Mouse (Mus musculus): ENCODE measurements at regions not wholly inside any gene's neighbourhood (a gene's known extent, or its start where the extent isn't known, plus 50 kb on each side); places are given as distances from the start of the nearest gene placed in this dataset.

DNA sequence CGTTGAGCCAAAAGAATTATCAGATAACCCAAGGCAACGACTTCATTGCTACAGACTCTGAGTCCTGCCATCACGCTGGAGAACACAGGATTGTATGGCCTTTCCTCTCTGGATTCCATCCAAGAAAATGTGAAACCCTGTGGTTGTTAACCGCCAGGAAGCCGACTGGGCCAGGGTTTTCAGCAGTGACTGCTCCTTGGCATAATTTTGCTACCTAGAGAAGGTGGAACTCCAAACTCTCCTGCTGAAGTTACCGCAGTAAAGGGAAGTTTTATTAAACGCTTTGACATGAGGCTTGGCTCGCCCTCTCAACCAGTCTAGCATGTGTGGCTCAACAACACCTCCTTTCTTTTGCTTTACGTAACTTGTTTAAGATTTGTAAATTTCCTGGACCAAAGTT is 116.9 kb downstream of the Wif1 start:
- DNase-seq = no peak

- no peak for DNase-seq
Measured at GRCm38 (mm10) chr10:121153625-121154024, 119.9 kb downstream of the Wif1 start.

- DNase-seq = no peak
Measured at GRCm38 (mm10) chr10:121160499-121160898, 126.7 kb downstream of the Wif1 start.

- DNase-seq = no peak
Measured at GRCm38 (mm10) chr10:121161201-121161600, 127.4 kb downstream of the Wif1 start.

DNA sequence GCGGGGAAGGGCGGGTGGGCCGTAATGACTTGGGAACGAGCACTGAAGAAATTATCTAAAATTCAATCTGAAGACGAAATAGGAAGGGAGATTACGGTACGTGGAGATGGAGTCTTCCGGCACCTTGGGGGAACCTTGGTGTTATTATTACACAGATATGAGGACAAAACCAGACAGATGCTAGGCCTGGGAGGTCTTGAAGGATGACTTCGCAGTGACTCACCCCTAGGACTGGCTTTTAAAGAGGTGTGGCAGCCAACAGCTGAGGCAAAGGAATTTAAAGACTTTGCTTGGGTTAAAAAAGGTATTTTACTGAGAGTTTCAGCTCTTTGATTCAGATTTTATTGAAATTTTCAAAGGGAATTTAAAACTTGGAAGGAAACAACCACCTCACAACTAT is 140.3 kb downstream of the Wif1 start:
- no peak for DNase-seq

DNA sequence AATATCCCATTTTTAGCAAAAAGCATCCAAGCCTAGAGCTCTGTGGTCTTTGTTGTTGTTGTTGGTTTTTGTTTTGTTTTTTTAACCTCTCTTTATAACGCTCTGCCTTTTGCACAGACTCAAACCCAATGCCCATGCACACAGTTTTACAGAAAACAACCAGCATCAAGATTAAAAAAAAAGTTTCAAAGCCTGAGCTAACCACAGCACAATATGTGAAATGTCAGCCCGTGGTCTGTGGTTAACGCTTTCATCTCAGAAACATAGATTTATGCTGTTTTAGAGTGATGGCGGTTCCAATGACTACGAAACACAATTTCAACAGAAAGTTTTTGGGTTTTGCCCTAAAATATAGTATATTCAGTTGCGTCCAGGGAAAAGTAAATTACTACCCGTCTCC is 155.4 kb downstream of the Wif1 start:
- no peak for DNase-seq

GRCm38 (mm10) chr10:121199236-121199635 is 151.8 kb downstream of the Tbc1d30 start:
- no peak for DNase-seq

- DNase-seq = no peak
Measured at GRCm38 (mm10) chr10:121202531-121202930, 148.5 kb downstream of the Tbc1d30 start.

DNA sequence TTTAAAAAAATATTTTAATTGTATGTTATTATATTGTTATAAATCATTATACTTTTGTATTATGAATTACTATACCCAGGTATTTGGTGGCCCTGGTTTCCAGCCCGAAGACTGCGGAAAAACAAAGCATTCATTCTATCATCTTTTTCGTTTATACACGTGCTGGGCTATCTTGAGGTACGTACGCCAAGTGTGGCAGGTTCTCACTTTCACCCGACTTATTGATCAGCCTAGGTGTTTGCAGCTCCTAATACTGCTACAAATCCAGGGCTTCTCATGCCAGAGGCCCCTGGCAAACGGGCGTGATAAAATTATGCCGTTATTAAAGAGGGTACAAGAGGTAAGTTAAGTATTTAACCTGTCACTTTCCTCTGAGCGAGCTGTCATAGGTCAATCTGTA is 145.5 kb downstream of the Tbc1d30 start:
- DNase-seq = no peak

GRCm38 (mm10) chr10:121206002-121206742 is 144.9 kb downstream of the Tbc1d30 start:
- peak; percentile 76 for DNase-seq

DNA sequence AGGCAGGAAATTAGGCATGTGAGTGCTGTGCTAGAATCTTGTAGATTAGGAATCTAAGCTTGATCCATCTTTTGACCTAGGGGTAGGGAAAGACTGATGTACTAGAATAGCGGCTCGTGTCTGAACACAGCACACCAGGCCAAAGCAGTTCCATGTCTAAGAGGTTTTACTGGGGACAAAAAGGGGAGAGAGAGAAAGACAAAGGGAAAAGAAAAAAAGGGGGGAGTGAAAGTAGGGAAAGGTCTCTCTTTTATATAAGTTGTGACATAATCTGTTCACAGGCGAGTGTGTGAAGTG is 144.4 kb downstream of the Tbc1d30 start:
- DNase-seq = no peak
